Mouse (Mus musculus): ENCODE measurements at regions not wholly inside any gene's neighbourhood (a gene's known extent, or its start where the extent isn't known, plus 50 kb on each side); places are given as distances from the start of the nearest gene placed in this dataset.

GRCm38 (mm10) chr7:137522450-137522849, 85.0 kb downstream of the Glrx3 start:
- TF ChIP-seq CTCF (IDR thresholded peaks at IDR 0.05; ENCODE audit: insufficient read depth, low read depth, low read length) (no peak), POLR2A (IDR thresholded peaks at IDR 0.05; ENCODE audit: insufficient read depth, low read depth, low read length) (no peak)
